Mouse (Mus musculus) stomach, postnatal 0 days (tissue): Measurements from ENCODE around the gene Onecut3.

Experiments
- CTCF ChIP-seq: IDR thresholded peaks from 2 replicates; pipeline ENCODE4 v1.5.1; 2016; ENCODE audit warnings: antibody characterized with exemption, low read depth, mild to moderate bottlenecking, moderate library complexity
- EP300 ChIP-seq: optimal IDR thresholded peaks from 2 replicates; pipeline ENCODE3; 2016; ENCODE audit warnings: antibody characterized with exemption

DNA sequence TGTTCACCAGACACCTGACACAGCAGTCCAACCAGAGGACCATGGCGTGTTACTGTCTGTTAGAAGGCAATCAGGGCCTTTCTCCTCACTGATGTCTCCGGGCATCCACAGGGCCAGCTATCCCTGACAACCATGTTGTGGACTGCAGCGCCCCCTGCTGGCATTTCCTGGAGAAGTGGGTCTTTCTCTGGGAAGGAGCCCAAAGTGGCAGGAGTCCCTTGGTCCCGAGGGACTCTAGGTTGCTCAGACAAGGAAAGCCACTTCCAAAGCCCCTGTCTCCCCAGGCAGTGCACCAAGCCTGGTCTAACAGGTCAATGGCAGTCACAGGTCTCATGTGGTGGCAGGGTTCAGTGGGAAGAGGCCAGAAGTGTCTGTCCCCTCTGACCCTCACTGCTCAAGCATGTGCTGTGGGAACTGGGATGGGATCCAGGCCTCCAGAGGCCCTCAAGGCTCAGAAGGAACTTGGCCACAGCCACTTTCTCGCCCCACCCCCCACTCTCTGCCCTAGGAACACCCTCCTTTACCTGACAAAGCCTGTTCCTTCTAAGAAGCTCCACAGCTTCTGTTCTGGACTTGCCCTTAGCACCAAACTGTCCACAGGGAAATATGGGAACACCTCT is 62.8 kb downstream of the Onecut3 start:
- TF ChIP-seq CTCF (peak; percentile 85), EP300 (no peak)
